Mouse (Mus musculus): ENCODE data around the gene Pcdh15.

Pcdh15 gene

GRCm38 (mm10) chr10:74305439-74306158 is 1206.5 kb downstream of the Pcdh15 start:
- no peak for DNase-seq (ENCODE audit: low spot score)

GRCm38 (mm10) chr10:74307035-74307434 is 1207.9 kb downstream of the Pcdh15 start:
- DNase-seq (ENCODE audit: low spot score): no peak

GRCm38 (mm10) chr10:74316091-74316490 is 1216.9 kb downstream of the Pcdh15 start:
- DNase-seq (ENCODE audit: low spot score): no peak

- no peak for DNase-seq (ENCODE audit: low spot score)
Observed at GRCm38 (mm10) chr10:74335412-74335811, 1236.3 kb downstream of the Pcdh15 start.

GRCm38 (mm10) chr10:74339247-74340160 is 1240.4 kb downstream of the Pcdh15 start:
- DNase-seq (ENCODE audit: low spot score): no peak

GRCm38 (mm10) chr10:74359526-74359925 is 1260.4 kb downstream of the Pcdh15 start:
- DNase-seq (ENCODE audit: low spot score): no peak

- DNase-seq (ENCODE audit: low spot score): no peak
Observed at GRCm38 (mm10) chr10:74378697-74379096, 1279.6 kb downstream of the Pcdh15 start.

GRCm38 (mm10) chr10:74379276-74380134 is 1280.4 kb downstream of the Pcdh15 start:
- no peak for DNase-seq (ENCODE audit: low spot score)

- DNase-seq (ENCODE audit: low spot score): no peak
Observed at GRCm38 (mm10) chr10:74387538-74388499, 1288.7 kb downstream of the Pcdh15 start.

- DNase-seq (ENCODE audit: low spot score): no peak
Observed at GRCm38 (mm10) chr10:74403111-74403510, 1304.0 kb downstream of the Pcdh15 start.

- no peak for DNase-seq (ENCODE audit: low spot score)
Observed at GRCm38 (mm10) chr10:74414021-74414420, 1314.9 kb downstream of the Pcdh15 start.

- no peak for DNase-seq (ENCODE audit: low spot score)
Observed at GRCm38 (mm10) chr10:74414945-74415344, 1315.8 kb downstream of the Pcdh15 start.

GRCm38 (mm10) chr10:74415359-74415758 is 1316.2 kb downstream of the Pcdh15 start:
- DNase-seq (ENCODE audit: low spot score): no peak

- no peak for DNase-seq (ENCODE audit: low spot score)
Observed at GRCm38 (mm10) chr10:74415949-74416348, 1316.8 kb downstream of the Pcdh15 start.

GRCm38 (mm10) chr10:74450069-74450468 is 1350.9 kb downstream of the Pcdh15 start:
- DNase-seq (ENCODE audit: low spot score): no peak

GRCm38 (mm10) chr10:74463972-74464371 is 1364.8 kb downstream of the Pcdh15 start:
- DNase-seq (ENCODE audit: low spot score): no peak

GRCm38 (mm10) chr10:74480779-74481178 is 1381.6 kb downstream of the Pcdh15 start:
- DNase-seq (ENCODE audit: low spot score): no peak

GRCm38 (mm10) chr10:74512315-74512714 is 1413.2 kb downstream of the Pcdh15 start:
- DNase-seq (ENCODE audit: low spot score): no peak

- no peak for DNase-seq (ENCODE audit: low spot score)
Observed at GRCm38 (mm10) chr10:74513743-74514142, 1414.6 kb downstream of the Pcdh15 start.

GRCm38 (mm10) chr10:74538371-74538770 is 1439.2 kb downstream of the Pcdh15 start:
- DNase-seq (ENCODE audit: low spot score): no peak

GRCm38 (mm10) chr10:74555326-74555725 is 1456.2 kb downstream of the Pcdh15 start:
- DNase-seq (ENCODE audit: low spot score): no peak

All from urinary bladder, postnatal 25 days (tissue).